Mouse (Mus musculus): ENCODE results near the gene Slc35b2. TPM values are rescaled to one million over a fixed set of nuclear protein-coding genes. Genes with fewer than 3 reads are reported as not detected.

Gene Slc35b2
- total and polyA plus RNA-seq, 2 experiments from 2014 or later, result 83.8 to 87.0 TPM

- 93% methylated on average over 4 of the region's 4 CpGs for WGBS
- no peak for ATAC-seq
- Histone ChIP-seq H3K27me3 (ENCODE audit: insufficient read depth, low read length) (no peaks in the 10 kb centered on the region), H3K4me3 (ENCODE audit: low read depth, low read length) (no peak overlapping the region), H3K36me3 (ENCODE audit: insufficient read depth) (no peaks in the 10 kb centered on the region), H3K9ac (no peak overlapping the region), H3K27ac (ENCODE audit: low read depth, low read length) (no peak overlapping the region), H3K4me2 (ENCODE audit: low read depth) (no peak overlapping the region), H3K9me3 (ENCODE audit: low read length) (no peaks in the 10 kb centered on the region), H3K4me1 (ENCODE audit: insufficient read depth) (no peaks in the 10 kb centered on the region)
- TF ChIP-seq CTCF (IDR thresholded peaks at IDR 0.05; ENCODE audit: low read depth), result no peak
- DNase-seq, result no peak
Measured at GRCm38 (mm10) chr17:45608396-45608795, 44.7 kb downstream of the Slc35b2 start.

GRCm38 (mm10) chr17:45610144-45610866 is 46.6 kb downstream of the Slc35b2 start:
- Histone ChIP-seq H3K4me1 (ENCODE audit: insufficient read depth) (no peaks in the 10 kb centered on the region), H3K4me2 (ENCODE audit: low read depth) (no peak overlapping the region), H3K36me3 (ENCODE audit: insufficient read depth) (no peaks in the 10 kb centered on the region), H3K4me3 (ENCODE audit: low read depth, low read length) (no peak overlapping the region), H3K27ac (ENCODE audit: low read depth, low read length) (no peak overlapping the region), H3K9me3 (ENCODE audit: low read length) (no peaks in the 10 kb centered on the region), H3K27me3 (ENCODE audit: insufficient read depth, low read length) (no peaks in the 10 kb centered on the region), H3K9ac (no peak overlapping the region)
- 28% methylated on average over 5 of the region's 5 CpGs for WGBS
- TF ChIP-seq CTCF (IDR thresholded peaks at IDR 0.05; ENCODE audit: low read depth), result no peak
- DNase-seq (no peak), ATAC-seq (no peak)

- no peak overlapping the region for H3K4me3 ChIP-seq (ENCODE audit: low read depth, low read length)
- H3K27ac ChIP-seq (ENCODE audit: low read depth, low read length), result no peak overlapping the region
- TF ChIP-seq CTCF (IDR thresholded peaks at IDR 0.05; ENCODE audit: low read depth), result no peak
- no peak overlapping the region for H3K9ac ChIP-seq
- DNase-seq, result no peak
- 85% methylated on average over 8 of the region's 8 CpGs for WGBS
- no peaks in the 10 kb centered on the region for H3K4me1 ChIP-seq (ENCODE audit: insufficient read depth)
- H3K27me3 ChIP-seq (ENCODE audit: insufficient read depth, low read length), result no peaks in the 10 kb centered on the region
- H3K36me3 ChIP-seq (ENCODE audit: insufficient read depth), result no peaks in the 10 kb centered on the region
- no peak for ATAC-seq
- H3K9me3 ChIP-seq (ENCODE audit: low read length), result no peaks in the 10 kb centered on the region
- H3K4me2 ChIP-seq (ENCODE audit: low read depth), result no peak overlapping the region
Measured at GRCm38 (mm10) chr17:45612008-45612407, 48.3 kb downstream of the Slc35b2 start.

GRCm38 (mm10) chr17:45612921-45613320 is 49.2 kb downstream of the Slc35b2 start:
- no peak for DNase-seq
- no peak overlapping the region for H3K9ac ChIP-seq
- H3K27me3 ChIP-seq (ENCODE audit: insufficient read depth, low read length), result no peaks in the 10 kb centered on the region
- H3K9me3 ChIP-seq (ENCODE audit: low read length), result no peaks in the 10 kb centered on the region
- no peaks in the 10 kb centered on the region for H3K36me3 ChIP-seq (ENCODE audit: insufficient read depth)
- H3K4me3 ChIP-seq (ENCODE audit: low read depth, low read length), result no peak overlapping the region
- no peak for TF ChIP-seq CTCF (IDR thresholded peaks at IDR 0.05; ENCODE audit: low read depth)
- WGBS, result 89% methylated on average over 7 of the region's 7 CpGs
- H3K27ac ChIP-seq (ENCODE audit: low read depth, low read length), result no peak overlapping the region
- no peaks in the 10 kb centered on the region for H3K4me1 ChIP-seq (ENCODE audit: insufficient read depth)
- ATAC-seq, result no peak
- no peak overlapping the region for H3K4me2 ChIP-seq (ENCODE audit: low read depth)

- TF ChIP-seq CTCF (IDR thresholded peaks at IDR 0.05; ENCODE audit: low read depth), result no peak
- no peaks in the 10 kb centered on the region for H3K9me3 ChIP-seq (ENCODE audit: low read length)
- no peaks in the 10 kb centered on the region for H3K36me3 ChIP-seq (ENCODE audit: insufficient read depth)
- H3K4me3 ChIP-seq (ENCODE audit: low read depth, low read length), result no peak overlapping the region
- DNase-seq, result no peak
- H3K27ac ChIP-seq (ENCODE audit: low read depth, low read length), result no peak overlapping the region
- ATAC-seq, result no peak
- H3K27me3 ChIP-seq (ENCODE audit: insufficient read depth, low read length), result no peaks in the 10 kb centered on the region
- no peak overlapping the region for H3K4me2 ChIP-seq (ENCODE audit: low read depth)
- H3K9ac ChIP-seq, result no peak overlapping the region
- no peaks in the 10 kb centered on the region for H3K4me1 ChIP-seq (ENCODE audit: insufficient read depth)
- WGBS, result 65% methylated on average over 4 of the region's 4 CpGs
Measured at GRCm38 (mm10) chr17:45616046-45616650, 52.5 kb downstream of the Slc35b2 start.

GRCm38 (mm10) chr17:45616679-45617078 is 53.0 kb downstream of the Slc35b2 start:
- Histone ChIP-seq H3K9me3 (ENCODE audit: low read length) (no peaks in the 10 kb centered on the region), H3K27me3 (ENCODE audit: insufficient read depth, low read length) (no peaks in the 10 kb centered on the region), H3K27ac (ENCODE audit: low read depth, low read length) (no peak overlapping the region), H3K4me1 (ENCODE audit: insufficient read depth) (no peaks in the 10 kb centered on the region), H3K9ac (no peak overlapping the region), H3K4me2 (ENCODE audit: low read depth) (no peak overlapping the region), H3K36me3 (ENCODE audit: insufficient read depth) (no peaks in the 10 kb centered on the region), H3K4me3 (ENCODE audit: low read depth, low read length) (no peak overlapping the region)
- 79% methylated on average over 3 of the region's 3 CpGs for WGBS
- DNase-seq (no peak), ATAC-seq (no peak)
- TF ChIP-seq CTCF (IDR thresholded peaks at IDR 0.05; ENCODE audit: low read depth), result no peak

Other genes with a start within 250 kb of the Slc35b2 start
- 49.5 and 72.6 TPM in 2 replicates for gene Cdc5l, start 130.1 kb upstream of the Slc35b2 start, total RNA-seq (2014; rRNA removed)
- gene Cdc5l, start 130.1 kb upstream of the Slc35b2 start, polyA plus RNA-seq (2015; fragmentation: Nextera tagmentation; extraction: Ambion mirVana), result 46.9 and 55.3 TPM in 2 replicates
- 0.92 and 1.6 TPM in 2 replicates for gene Spats1, start 88.5 kb upstream of the Slc35b2 start, total RNA-seq (2014; rRNA removed)
- gene Spats1, start 88.5 kb upstream of the Slc35b2 start, polyA plus RNA-seq (2015; fragmentation: Nextera tagmentation; extraction: Ambion mirVana), result 1.3 and 2.7 TPM in 2 replicates
- 19.2 and 20.8 TPM in 2 replicates for gene Aars2, start 57.0 kb upstream of the Slc35b2 start, total RNA-seq (2014; rRNA removed)
- 10.9 and 12.0 TPM in 2 replicates for gene Aars2, start 57.0 kb upstream of the Slc35b2 start, polyA plus RNA-seq (2015; fragmentation: Nextera tagmentation; extraction: Ambion mirVana)
- gene Tcte1, start 40.4 kb upstream of the Slc35b2 start, total RNA-seq (2014; rRNA removed), result 1.0 and 1.4 TPM in 2 replicates
- 4.7 and 5.7 TPM in 2 replicates for gene Tcte1, start 40.4 kb upstream of the Slc35b2 start, polyA plus RNA-seq (2015; fragmentation: Nextera tagmentation; extraction: Ambion mirVana)
- 79.2 and 79.6 TPM in 2 replicates for gene Tmem151b, start 14.2 kb upstream of the Slc35b2 start, total RNA-seq (2014; rRNA removed)
- 32.2 and 33.7 TPM in 2 replicates for gene Tmem151b, start 14.2 kb upstream of the Slc35b2 start, polyA plus RNA-seq (2015; fragmentation: Nextera tagmentation; extraction: Ambion mirVana)
- gene Nfkbie, start 8.2 kb upstream of the Slc35b2 start, total RNA-seq (2014; rRNA removed), result 2.8 and 3.1 TPM in 2 replicates
- 2.2 and 2.7 TPM in 2 replicates for gene Nfkbie, start 8.2 kb upstream of the Slc35b2 start, polyA plus RNA-seq (2015; fragmentation: Nextera tagmentation; extraction: Ambion mirVana)
- gene Hsp90ab1, start 9.4 kb downstream of the Slc35b2 start, total RNA-seq (2014; rRNA removed), result 1,283 and 1,351 TPM in 2 replicates
- 1,258 and 1,497 TPM in 2 replicates for gene Hsp90ab1, start 9.4 kb downstream of the Slc35b2 start, polyA plus RNA-seq (2015; fragmentation: Nextera tagmentation; extraction: Ambion mirVana)
- gene Slc29a1, start 35.7 kb downstream of the Slc35b2 start, total RNA-seq (2014; rRNA removed), result 68.3 and 84.5 TPM in 2 replicates
- 76.2 and 84.4 TPM in 2 replicates for gene Slc29a1, start 35.7 kb downstream of the Slc35b2 start, polyA plus RNA-seq (2015; fragmentation: Nextera tagmentation; extraction: Ambion mirVana)
- not detected in 2 replicates for gene Mymx, start 38.2 kb downstream of the Slc35b2 start, total RNA-seq (2014; rRNA removed)
- not detected in 2 replicates for gene Mymx, start 38.2 kb downstream of the Slc35b2 start, polyA plus RNA-seq (2015; fragmentation: Nextera tagmentation; extraction: Ambion mirVana)
- 0.85 and 1.3 TPM in 2 replicates for gene Capn11, start 95.5 kb downstream of the Slc35b2 start, total RNA-seq (2014; rRNA removed)
- 0.06 and 1.5 TPM in 2 replicates for gene Capn11, start 95.5 kb downstream of the Slc35b2 start, polyA plus RNA-seq (2015; fragmentation: Nextera tagmentation; extraction: Ambion mirVana)
- gene Mrpl14, start 122.4 kb downstream of the Slc35b2 start, total RNA-seq (2014; rRNA removed), result 25.3 and 40.2 TPM in 2 replicates
- 98.6 and 120 TPM in 2 replicates for gene Mrpl14, start 122.4 kb downstream of the Slc35b2 start, polyA plus RNA-seq (2015; fragmentation: Nextera tagmentation; extraction: Ambion mirVana)
- gene Tmem63b, start 123.0 kb downstream of the Slc35b2 start, total RNA-seq (2014; rRNA removed), result 198 and 228 TPM in 2 replicates
- gene Tmem63b, start 123.0 kb downstream of the Slc35b2 start, polyA plus RNA-seq (2015; fragmentation: Nextera tagmentation; extraction: Ambion mirVana), result 109 and 131 TPM in 2 replicates
- gene 1600014C23Rik, start 170.0 kb downstream of the Slc35b2 start, total RNA-seq (2014; rRNA removed), result not detected in 2 replicates
- not detected in 2 replicates for gene 1600014C23Rik, start 170.0 kb downstream of the Slc35b2 start, polyA plus RNA-seq (2015; fragmentation: Nextera tagmentation; extraction: Ambion mirVana)